Mouse (Mus musculus) adrenal gland, adult 18-20 months (tissue): Measurements from ENCODE around the gene Steap3. TPM values are rescaled to one million over a fixed set of nuclear protein-coding genes. Genes with fewer than 3 reads are reported as not detected.
"Not testable (repeated sequence)": the region's sequence is repeated elsewhere in the genome, so short reads cannot be mapped to it uniquely, and the experiment has no call there.

Source experiments
- DNase-seq, 2 experiments: peaks; one replicate each; pipeline ENCODE4 v3.0.0; 2021 to 2022; ENCODE audit warnings: low spot score in 2 of 2
- long read RNA-seq, 2 experiments: library from polyadenylated mRNA; stranded (forward); transcript quantifications; one replicate each; pipeline ENCODE4 v2.0.0; 2021
- total RNA-seq, 2 experiments: library from RNA; stranded (reverse); gene quantifications; 1 replicate in 1 of 2; 2 replicates in 1 of 2; pipeline ENCODE4 v1.2.3; 2021

Gene Steap3
- total RNA-seq, result 10 to 100 TPM; 21.7 to 27.8 TPM
- long read RNA-seq, experiment 1, transcript Steap3-202 (5 exons, 2,752 nt), result major isoform, 13 of 19 reads
- long read RNA-seq, experiment 1, partial matches to known transcripts, result 1 of 19 reads
- long read RNA-seq, experiment 1, other reads (novel, unspliced or antisense), result 5 of 19 reads
- long read RNA-seq, experiment 2, transcript Steap3-202 (5 exons, 2,752 nt), result major isoform, 19 of 29 reads
- long read RNA-seq, experiment 2, partial matches to known transcripts, result 3 of 29 reads
- long read RNA-seq, experiment 2, other reads (novel, unspliced or antisense), result 6 of 29 reads

DNA sequence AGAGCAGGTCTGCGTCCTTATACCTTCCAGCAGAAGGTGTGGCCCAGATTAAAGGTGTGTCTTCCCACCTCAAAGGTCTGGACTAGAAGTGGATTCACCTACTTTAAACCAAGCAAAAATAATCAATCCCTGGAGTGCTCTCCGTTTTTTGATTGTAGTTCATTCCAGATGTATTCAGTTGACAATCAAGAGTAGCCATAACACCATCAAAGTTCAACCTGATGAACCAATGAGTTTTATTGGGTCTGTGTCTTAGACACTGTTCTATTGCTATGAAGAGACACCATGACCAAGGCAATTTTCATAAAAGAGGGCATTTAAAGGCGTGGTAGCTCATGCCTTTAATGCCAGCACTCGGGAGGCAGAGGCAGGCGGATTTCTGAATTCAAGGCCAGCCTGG lies at the start of gene Steap3:
Gene Steap3 (minus strand): TSS at position 101 of the 400 bp plus-strand sequence.
- DNase-seq, result no peak

DNA sequence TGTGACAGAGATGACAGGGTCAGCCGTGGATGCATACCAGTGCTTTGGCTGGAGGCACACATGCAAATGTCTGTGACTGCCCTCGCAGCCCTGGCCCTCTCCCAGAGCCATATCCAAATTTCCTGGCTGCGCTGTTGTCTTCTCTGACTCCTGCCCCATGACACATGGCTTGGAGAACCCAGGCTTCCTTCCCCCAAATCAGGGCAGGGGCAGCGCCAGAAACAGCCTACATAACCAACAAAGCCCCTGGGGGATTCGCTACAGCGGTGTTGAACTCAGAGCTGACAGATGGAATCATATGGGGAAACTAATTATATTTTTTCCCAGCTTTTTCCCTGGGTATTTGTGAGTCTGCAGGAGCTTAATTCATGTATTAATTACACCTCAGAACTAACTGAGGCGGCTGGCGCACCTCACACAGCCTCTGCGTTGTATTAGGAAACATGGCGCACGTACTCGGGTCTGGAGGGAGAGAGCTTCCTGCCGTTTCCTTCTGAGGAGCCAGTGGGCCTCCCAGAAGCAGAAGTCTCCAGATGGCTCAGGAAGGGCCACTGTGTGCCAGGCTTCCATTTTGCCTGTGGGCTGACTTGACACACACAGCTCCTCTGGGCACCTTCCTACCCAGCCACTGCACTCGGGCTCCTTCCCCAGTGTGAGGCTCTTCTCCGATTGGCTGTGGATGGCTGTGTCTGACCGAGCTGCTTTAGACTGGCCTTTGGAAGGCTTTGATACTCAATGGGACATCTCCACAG lies 48.9 kb upstream of the Steap3 start:
- DNase-seq, result no peak

DNA sequence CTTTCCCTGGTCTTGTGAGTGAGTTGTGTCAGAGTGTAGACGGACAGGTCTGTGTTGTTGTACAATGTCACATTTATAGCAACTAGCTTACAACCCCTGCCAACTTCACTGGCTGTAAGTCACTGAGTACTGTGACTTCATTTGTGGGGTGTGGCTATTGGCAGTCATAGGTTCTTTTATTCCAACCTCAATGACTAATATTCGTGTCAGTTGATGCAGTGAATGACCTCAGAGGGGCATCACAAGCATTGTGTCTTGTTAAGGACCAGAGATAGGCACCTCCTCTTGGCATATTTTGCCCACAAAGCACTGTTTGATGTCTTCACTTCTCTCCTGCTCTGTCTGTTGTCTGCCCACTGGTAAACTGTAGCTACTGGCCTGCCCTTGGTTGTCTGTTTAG lies 33.3 kb upstream of the Steap3 start:
- DNase-seq, result no peak

DNA sequence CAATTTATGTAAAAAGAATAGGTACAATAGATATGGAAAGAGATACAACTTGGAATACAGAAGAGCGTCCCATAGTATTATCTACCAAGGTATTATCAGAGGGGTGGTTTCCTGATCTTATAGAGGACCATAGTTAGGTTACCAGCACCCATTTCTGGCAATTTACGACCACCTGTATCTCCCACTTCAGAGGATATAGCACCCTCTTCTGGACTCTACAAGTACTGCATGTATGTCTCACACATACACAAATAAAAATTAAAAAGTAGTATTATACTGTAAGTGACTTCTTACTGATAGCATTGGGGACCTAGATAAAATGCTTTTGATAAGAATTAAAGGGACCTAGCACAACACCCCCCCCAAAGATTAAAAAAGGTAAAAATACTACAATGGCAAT lies 24.4 kb upstream of the Steap3 start:
- no peak for DNase-seq

DNA sequence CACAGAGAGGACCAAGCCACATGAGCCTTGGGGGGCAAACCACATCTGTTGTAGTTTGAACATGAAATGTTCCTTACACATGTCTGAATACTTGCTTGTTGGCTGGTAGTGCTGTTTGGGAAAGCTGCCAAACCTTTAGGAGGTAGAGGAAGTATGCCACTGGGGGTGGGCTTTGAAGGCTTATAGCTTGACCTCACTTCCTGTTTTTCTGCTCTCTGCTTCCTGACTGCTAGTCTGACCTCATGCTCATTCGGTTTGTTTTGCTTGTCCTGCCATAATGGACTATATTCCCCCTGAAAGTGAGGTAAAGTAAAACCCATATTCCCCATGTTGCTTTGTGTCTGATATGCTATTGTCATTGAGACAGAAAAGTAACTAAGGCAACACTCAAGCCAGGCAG lies 21.3 kb upstream of the Steap3 start:
- DNase-seq, result no peak

DNA sequence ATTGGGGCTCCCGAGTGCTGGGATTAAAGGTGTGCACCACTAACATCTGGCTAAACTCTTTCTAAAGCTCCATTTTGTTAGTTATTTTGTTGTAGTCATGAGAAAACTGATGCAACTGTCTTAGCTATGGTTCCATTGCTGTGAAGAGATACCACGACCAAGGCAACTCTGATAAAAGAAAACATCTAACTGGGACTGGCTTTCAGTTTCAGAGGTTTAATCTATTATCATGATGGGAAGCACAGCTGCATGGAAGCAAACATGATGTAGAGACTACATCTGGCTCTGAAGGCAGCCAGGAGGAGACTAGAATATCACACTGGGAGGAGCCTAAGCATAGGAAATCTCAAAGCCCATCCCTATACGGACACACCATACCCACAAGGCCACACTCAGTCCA lies 19.2 kb upstream of the Steap3 start:
- DNase-seq, result no peak

DNA sequence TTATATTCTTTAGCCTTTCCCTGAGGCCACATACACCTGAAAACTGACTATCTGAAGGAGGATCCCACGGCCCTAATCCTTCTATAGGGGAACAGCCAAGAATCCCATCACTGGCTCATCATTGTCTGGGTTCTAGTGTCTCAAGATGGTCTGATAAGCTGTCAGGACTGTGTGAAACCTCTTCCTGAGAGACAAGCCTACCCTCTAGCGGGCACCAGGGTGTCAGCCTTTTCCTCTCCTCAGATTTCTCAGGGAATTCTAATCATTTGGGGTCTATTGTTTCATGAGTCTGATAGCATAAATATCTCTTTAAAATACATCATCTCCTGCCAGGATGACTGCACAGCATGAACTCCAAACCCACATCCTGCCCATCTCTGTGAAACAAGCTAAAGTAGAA lies 17.3 kb upstream of the Steap3 start:
- DNase-seq, result no peak

DNA sequence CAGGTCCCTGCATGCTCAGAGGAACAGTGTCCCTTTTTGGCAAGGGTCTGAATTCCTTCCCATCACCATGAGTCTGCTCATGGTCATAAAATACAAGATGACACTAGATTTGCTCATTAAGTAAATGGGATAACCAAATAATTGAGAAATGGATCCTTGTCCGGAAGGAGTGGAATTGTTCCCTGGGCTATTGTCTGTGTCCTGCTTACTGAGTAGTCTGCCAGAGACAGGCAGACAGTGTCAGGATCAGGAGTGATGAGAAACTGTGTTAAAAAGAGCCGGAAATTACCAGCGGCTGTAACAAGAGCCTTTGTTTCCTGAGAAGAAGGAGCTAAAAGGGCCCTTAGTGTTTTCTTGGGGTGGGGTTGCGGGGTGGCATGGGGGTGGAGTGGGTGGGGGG lies 15.2 kb upstream of the Steap3 start:
- DNase-seq, result no peak

DNA sequence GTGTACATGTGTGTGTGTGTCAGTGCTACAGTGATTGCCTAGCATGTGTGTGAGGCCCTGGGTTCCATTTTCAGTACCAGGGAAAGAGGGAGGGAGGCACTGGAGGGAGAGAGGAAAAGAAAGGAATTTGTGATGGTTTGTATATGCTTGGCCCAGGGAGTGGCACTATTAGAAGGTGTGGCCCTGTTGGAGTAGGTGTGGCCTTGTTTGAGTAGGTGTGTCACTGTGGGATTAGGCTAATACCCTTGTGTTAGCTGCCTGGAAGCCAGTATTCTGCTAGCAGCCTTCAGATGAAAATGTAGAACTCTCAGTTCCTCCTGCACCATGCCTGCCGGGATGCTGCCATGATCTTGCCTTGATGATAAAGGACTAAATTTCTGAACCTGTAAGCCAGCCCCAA lies 3.6 kb upstream of the Steap3 start:
- DNase-seq, result not testable (repeated sequence)

DNA sequence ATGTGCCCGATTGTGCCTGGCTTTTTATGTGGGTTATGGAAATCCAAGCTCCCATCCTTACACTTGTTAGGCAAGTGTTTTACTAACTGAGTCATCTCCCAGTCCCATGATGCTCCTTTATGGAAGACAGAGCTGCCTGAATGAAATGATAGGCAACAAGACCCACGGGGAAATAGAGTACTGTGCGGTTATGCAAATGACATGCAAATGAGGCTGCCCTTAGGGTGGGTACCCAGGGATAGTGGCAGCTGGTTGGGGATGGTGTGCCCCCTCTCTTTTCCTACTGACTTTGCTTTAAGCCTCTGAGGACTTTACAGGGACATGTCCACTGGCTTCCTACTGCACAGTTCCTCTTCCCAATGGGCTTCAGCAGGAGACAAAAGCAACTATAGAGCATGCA lies 2.7 kb upstream of the Steap3 start:
- DNase-seq, result no peak

DNA sequence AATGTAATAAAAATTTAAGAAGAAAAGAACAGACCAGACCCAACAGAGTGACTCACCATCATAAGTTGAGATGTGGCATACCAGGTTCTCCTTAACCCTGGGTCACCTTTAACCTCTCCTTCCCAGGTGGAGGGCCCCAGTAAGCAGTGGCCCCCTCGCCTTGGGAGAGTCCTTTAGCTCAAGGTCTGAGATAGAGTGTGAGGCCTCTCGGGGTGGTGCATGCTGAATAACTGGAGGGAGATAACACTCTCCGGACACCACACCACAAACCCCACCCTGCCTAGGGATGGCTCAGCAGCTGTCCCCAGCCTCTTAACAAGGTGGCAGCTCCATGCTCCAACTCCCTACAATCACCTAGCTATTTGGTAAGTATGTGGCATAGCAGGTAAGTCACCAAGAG lies 1.6 kb downstream of the Steap3 start:
- DNase-seq, result no peak

DNA sequence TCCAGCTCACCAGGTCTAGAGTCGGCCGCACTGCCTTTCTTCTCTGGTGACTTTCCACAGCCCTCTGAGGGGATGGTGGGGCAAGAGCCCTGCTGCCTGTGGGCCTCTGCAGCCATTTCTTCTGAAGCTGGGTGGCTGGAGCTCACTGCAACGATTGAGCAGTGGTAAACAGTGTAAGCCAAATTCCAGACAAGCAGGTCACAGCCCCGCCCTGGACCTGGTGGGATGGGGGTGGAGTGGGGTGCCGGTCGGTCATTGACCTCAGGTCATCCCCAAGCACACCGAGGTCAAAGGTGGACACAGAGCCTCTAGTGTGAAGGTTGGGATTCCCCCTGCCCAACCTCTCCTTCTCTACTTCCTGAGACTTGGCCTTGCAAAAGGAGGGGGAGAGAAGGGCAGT lies 2.4 kb downstream of the Steap3 start:
- no peak for DNase-seq

DNA sequence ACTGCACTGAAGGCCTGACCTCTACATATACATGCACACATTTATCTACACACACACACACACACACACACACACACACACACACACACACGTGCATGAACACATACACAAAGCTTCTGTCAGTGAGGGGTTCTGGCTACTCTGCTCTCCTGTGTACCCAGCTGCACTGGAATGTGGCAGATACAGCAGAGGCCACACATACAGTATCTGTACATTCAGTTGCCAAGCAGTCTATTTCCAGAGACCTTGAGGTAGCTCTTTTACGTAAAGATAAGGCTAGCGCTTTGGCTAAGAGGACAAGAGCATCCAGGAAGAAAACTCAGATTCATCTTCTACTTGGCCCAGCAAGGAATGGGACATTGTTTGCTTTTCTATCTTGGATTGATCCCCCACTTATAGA lies 4.9 kb downstream of the Steap3 start:
- no peak for DNase-seq

DNA sequence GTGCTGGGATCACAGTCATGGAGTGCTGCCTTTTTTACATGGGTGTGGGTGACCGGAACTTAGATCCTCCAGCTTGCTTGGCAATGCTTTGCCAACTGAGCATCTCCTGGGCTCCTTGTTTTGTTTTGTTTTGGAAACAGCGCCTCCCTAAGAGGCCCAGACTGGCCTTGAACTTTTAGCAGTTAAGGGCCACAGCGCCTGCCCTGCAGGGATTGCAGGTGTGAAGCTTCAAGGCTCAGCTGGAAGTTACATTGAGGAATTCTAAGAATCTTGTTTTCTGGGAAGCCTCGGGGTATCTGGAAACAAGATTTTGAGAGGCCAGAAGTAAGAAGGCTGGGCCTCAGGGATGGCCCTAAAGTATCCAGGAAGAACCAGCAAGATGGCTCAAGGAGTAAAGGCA lies 6.0 kb downstream of the Steap3 start:
- DNase-seq, result no peak

DNA sequence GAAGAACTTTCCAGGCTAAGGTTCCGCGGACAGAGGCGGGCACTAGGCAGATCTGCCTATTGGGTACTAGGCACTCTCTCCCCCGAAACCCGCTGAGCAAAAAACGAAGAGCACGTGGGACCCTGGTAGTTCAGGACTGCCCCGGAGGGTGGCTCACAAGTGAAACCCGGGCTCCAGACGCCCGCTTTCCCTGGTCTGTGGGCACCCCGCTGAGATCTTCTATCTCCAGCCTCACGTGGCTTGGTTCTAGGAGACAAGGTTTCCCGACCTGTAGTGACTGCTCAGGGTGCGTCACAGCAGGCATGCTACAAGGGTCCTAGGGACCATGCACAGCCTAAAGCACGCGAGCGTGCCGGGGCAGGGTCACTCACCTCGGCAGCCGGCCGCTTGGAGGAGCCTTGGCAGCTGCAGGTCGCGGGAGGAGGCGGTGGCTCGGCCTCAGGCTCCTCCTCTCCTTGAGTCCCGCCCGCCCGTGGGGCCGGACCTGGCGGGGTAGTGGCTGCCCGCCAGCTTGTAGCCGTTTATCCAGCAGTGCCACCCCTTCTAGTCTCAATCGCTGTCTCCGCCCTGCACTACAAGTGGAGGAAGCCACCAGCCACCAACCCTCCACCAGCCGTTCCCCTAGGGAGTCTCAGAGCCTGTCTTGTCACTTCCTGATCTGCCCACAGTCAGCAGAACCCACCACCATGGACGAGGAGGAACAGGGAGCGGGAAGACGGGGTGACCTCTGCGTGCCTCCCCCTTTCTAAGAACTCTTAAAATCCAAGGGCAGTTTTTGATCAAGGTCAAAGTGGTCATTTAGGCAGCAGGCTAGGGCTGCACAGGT lies 7.4 kb downstream of the Steap3 start:
- DNase-seq, result peak; percentile 84 to 85

DNA sequence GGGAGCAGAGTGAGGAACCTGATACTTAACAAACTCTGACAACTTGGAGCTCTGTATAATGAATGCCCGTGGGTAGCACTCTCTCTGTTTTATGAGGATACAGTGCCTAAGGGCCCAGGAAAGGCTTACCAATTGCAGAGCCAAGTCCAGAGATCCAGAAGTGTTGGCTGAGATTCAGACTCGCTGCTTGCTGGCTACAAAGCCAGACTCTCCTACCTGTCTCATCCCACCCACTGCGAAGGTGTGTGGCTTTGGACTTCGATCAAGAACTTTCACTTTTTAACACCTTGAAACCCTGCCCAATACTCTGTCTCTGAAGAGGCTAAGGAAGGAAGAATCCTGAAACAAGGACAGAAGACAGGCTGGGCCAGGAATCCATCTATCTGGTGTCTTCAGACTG lies 9.3 kb downstream of the Steap3 start:
- no peak for DNase-seq

DNA sequence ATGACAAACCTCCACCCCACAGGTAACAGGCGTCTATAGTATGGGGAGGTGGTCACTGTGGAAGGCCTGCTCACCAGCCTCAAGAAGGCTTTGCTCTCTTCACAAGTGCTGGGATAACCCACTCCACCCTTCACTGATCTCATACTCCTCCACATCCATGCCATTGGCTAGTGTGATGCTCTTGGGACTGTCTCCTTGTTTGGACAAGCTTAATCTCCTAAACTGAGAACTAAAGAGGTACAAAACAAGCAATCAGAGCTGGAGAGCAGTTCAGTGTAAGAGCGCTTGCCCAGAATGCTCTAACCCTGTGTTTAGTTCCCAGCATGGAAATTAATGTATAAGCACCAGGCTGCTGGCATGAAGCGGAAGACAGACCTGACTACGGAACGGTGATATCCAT lies 11.3 kb downstream of the Steap3 start:
- no peak for DNase-seq

DNA sequence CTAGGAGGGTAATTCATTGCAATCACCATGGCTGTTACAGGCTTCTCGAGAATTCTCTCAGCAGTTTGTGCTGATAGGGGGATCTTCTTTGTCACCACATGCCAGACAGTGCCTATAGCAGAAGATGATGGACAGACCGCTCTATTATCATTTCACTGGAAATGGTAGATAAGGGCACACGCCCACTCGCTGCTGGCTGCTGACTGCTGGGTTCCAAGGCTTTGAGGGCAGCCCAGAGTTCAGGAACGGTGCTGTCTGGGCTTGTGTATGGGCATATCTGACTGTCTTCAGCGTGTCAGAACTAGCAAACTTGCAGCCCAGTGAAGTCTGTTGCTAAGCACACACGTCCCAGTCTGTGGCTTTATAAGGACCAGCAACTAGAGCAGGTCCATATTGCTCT lies 13.3 kb downstream of the Steap3 start:
- no peak for DNase-seq

DNA sequence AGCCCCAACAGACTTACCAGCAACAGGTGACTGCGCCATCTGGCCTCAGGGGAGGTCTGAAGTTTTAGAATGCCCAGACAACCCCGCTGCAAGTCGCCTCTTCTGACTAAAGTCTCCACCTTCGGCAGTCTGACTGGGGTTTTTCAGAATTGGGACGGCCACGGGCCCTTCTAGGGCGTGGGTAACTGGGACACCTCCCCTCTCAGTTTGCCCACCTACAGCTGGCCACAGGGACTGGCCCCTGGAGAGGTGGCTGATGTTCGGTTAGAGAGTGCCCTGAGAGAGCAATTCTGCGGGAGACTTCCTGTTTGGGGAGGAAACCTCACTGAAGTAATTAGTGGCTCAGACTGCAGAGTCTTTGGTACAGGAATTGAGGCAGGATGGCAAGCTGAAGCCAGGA lies 13.8 kb downstream of the Steap3 start:
- DNase-seq, result no peak

DNA sequence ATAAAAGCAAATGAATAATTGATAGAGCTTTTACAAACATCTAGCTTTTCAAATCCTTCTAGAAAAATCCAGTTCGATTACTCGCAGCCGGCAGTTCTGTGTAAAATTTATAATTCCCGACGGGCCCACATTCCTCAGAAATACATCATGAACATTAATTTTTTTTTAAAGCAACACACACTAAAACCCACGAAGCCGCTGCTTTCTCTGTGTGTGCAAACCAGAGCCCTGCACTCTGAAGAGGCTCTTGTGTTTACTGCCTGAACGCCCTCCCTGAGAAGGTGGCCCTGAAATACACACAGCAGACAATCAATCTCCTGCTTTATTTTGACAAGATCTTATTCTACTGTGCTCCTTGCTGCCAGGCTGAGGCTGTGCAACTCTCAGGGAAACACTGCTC lies 14.3 kb downstream of the Steap3 start:
- no peak for DNase-seq

DNA sequence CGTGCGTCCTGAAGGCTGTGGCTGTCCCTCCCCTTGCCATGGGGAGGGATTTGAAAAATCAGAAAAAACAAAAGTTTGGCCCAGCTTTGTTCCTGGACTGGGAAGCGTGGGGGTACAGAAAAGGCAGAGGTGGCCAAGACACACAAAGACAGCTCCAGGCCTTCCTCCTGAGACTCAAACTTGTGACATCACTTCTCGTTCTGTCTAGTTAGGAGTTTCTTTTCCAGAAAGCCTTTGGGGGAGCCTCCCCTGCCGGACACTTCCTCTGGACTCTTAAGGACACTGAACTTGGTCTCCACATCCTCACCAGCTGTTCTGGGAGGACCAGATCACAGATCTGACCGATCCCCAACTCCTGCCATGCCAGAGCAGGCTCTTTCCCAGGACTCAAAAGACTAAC lies 18.8 kb downstream of the Steap3 start:
- DNase-seq, result no peak

DNA sequence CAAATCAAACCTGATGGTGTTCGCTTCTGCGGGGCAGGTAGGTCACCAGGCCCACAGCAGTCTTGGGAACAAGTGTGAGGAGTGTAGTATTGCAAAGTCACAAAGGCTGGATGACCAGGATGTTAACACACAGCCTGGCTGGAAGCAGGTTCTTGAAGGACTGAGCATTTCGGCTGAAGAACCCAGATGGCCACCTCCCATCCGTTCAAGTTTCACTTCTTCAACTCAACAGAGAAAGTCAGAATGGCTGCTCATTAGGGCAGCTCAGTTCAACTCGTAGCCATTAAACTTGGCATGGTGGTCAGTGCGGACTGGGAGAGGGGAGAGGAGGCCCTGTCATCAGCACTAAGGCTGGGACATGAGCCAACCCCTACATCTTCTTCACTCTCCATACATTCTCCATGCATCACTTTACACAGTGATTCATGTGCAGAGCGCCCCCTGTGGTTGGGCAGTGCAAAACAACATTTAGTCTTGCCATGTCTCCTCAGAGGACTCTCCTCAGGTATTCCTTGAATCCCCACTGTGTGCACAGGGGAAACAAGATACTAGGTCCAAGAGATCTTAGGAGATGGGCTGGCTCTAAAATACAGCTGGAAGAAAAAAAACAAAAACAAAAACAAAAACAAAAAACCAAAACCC lies 19.9 kb downstream of the Steap3 start:
- no peak for DNase-seq
